Mouse (Mus musculus) testis, postnatal 10 days (tissue): ENCODE measurements around the gene Tex264.
A peak's percentile ranks its signal among the peaks of the same experiment; 100 is the strongest.

Source experiments
- DNase-seq: peaks from one replicate; pipeline ENCODE4 v3.0.0; 2021; ENCODE audit warnings: low spot score

Tex264 gene

DNA sequence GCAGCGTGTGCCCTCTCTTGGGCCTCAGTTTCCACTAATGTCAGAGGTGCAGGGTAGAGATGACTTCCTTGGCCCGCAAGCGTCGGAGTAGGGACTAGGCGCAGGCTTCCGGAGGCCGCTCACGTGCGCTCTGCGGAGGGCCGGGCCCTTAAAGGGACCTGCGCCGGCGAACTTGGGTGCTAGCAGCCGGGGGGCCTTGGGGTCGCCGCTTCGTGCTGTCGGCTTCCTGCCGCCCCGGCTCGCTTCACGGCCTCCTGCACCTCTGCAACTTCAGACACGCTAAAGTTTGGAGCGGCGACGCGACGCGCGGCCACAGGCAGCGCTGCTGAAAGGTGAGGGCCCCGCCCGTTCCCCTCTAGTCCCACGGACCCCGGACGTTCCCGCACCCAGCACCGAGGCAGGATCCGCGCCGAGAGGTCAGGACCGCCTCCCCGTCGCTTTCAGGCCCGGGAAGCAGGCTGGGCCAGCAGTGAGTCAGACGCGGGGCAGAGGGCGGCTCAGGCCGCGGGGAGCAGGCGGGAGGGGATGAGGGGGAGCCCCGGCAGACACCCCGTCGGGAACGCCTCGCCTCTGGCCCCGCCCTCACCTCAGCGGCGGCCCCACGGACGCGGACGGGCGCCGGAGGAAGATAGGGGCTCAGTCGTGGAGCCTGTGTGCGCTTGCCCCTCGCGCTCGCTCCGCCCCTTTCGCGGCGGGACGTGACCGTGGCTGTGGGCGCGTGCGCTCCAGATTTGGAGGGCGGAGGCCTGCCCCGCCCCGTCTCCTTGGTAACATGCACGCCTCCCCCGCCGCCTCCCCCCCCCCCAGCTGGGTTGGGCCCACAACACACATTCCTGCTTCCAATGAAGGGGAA lies at the start of gene Tex264:
Gene Tex264, minus strand, starts transcription at position 679 of the 853 bp plus-strand sequence.
- peak; percentile 91 for DNase-seq

DNA sequence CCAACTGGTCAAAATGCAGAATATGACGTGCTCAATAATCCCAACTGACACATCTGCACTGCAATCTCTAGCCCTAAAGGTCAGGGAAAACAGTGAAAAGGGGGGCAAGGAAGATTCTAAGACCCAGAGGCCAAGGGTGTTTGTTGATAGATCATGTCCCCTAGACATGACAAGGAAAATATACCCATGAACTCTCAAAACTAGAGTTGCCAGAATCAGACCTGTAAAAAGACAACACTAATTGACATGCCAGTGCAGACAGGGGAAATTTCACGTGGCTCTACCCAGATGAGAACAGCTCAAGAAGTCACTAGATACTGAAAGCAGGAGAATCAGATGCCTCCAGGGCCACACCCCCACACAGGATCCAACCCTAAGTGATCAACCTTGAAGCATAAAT lies 48.0 kb upstream of the Tex264 start:
- DNase-seq: no peak

DNA sequence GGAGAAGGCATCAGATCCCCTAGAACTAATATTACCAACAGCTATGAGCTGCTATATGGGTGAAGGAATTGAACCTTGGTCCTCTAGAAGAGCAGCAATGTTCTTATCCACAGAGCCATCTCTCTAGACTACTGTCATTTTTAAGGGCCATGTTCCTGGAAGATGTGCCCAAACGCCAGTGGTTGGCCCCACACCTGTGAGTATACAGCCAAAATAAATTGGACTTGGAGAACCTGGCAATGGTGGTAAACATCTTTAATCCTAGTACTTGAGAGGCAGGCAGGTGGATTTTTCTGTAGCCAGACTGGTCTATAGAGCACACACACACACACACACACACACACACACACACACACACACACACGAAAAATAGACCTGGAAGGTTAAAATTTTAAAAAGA lies 43.7 kb upstream of the Tex264 start:
- DNase-seq: no peak

DNA sequence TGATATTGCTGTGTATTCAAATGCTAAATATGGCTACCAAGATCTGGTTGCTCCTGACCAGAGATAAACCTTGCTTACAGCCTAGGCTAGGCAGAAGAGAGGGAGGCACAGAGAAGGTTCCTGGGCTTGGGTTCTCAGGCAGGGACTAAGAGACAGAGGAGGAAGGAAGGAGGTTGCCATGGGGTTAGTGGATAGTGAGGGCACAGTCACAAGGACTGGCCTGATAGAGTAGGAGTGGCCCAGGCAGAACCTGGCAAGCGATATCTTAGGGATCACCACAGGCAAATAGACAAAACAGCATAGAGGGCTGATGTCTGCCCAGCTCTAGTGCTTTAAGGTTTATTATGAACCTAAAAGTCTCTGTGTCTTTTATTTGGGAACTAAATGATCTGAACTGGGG lies 41.2 kb upstream of the Tex264 start:
- DNase-seq: no peak

DNA sequence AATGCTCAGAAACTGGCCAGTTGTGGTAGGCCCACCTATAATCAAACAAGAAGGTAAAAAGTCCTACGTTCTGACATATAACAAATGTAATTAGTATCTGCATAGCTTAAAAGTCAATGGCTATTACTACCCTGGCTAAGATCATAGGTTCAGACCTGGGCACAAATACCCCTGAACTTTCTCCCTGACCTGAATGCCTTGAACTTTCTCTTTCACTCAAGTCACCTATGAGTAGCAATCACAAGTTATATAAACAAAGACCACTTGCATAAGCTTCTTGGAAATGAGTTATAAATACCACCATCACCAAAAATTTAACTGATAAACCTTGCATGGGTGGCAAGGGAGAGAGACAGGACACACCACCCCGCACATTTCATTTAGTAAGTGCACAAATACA lies 39.7 kb upstream of the Tex264 start:
- DNase-seq: no peak

DNA sequence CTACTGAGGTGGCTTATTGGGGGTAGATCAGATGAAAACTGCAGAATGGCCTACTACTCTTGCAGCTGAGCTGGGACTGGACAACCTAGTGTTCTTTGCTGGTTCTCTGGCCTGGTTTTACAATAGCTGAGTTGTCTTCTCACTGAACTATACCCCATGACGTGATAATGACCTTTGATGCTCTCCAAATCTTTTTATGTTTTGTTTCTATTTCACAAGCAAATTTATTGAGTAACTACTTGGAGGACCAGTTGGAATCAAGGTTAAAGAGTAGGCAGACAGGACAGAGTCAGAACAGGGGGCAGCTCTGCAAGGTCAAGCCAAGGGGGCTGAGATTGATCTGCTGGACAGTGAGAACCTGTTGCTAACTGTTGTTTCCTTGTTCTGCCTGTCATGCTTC lies 39.1 kb upstream of the Tex264 start:
- DNase-seq: no peak

DNA sequence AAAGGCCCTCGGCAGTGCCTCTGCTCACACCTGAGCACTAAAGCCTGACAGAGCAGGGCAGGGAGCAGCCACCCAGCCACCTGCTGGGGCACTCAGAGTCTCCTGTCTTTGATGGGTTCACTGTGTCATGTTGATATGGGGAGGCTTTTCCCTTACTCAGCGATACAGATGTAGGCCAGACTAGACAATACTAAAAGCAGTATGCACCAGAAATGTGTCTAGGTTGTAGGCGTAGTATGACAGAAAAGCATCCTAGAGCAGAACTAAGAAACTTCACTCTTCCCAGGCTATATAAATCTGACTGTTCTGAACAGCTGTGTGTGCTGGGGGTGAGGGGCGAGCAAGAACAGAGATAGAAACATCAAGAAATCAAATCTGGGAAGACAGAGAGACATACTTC lies 31.0 kb upstream of the Tex264 start:
- DNase-seq: no peak

DNA sequence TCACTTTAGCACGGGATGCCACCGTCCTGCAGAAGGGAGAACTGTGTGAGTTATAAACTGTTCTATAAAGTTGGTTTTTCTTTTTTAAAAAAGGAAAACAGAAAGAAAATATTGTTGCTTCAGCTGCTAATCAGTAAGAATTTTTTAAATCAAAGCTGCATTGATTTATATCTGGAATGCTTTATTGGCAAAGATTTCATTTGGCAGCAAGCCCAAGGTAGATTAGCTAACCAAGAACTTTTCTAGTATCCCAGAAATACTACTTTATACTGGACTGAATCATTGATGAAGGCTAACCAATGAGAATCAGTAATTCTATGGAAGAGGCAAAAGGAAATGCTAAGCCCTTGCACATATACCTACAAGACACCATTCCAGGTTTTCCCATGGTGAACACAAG lies 30.5 kb upstream of the Tex264 start:
- no peak for DNase-seq

DNA sequence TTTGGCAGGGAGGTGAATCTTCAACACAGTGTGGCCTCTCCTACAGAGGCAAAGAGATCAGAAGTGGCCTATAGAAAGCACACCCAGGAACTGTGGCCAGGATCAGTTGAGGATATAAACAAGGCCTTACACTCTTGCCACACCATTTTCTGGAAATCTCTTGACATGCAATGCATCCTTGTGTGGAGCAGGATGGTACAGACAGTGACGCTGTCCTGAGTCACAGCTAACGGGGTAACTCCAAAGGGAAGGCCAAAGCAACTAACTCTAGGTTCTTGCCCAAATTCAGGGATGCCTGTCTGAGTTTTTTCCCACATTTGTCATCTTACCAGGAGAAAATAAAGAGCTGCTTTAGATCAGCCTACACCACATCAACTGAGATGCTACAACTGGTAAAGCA lies 26.7 kb upstream of the Tex264 start:
- DNase-seq: no peak

DNA sequence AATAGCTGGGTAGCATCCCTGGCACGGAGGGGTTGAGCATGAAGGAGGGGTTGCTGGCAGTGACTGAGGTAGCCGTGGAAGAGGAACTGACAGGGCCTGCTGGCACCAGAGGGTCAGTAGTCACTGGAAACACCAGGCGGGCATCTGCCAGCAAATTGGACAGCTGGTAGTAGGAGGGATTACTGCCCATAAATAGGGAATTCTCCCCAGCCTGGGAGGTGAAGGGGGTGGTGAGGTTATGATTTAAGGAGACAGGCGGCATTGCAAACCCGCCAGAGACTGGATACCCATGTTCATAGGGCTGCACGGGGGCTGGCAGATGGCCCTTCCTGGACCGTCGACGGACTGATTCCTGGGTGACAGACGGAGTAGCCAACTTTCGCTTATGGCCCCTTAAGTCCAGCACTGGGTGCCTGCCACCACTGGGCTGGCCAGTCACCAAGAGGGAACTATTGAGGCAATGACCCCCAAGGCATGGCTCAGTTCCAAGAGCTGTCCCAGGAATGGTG lies 7.3 kb upstream of the Tex264 start:
- no peak for DNase-seq

DNA sequence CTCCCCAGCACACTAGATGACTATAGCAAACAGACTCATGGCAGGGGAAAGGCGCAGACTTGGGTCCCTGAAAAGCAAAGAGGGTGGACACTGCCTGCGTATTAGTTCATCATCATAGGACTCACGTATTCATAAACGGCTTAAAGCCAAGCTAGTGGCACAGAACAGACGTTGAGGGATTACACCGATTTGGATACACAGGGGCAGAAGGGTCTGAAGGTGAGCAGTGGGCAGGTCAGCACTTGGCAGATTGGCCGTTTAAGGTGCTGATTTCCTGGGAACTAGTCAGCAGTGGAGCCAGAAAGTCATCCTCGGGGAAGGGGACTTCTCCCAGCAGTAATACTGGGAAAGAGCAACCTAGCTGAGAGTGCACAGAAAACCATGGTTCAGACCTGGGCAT lies 3.1 kb upstream of the Tex264 start:
- no peak for DNase-seq

DNA sequence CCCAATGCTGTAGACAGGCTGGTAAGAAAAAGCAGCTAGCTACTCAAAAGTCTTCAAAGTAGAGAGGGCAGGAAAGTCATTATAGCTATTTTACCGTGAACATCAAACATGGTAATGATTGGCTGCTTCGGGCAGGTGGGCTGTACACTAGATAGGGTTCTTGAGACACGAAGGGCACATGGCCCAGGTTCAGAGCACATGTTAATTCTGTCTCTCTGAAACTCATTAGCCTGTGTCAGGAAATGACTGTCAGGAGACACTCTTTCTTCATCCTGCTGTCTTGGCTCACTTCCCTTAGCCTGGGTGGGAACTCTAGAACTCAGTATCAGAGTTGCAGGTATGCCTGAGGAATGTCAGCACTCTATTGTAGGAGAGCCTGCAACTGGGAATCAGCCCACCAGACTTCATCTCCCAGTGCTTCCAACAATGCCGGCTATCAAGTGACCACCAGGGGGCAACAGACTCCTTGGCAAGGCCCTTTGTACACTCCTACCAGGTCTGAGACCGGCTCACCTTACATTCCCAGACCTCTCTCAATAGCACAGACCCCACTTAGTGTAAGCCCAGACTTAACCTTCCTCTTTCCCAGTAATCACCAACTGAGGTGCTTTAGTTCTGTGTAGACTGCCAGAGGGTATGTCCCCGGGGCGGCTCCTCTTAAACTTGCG lies 1.4 kb upstream of the Tex264 start:
- DNase-seq: peak; percentile 80

DNA sequence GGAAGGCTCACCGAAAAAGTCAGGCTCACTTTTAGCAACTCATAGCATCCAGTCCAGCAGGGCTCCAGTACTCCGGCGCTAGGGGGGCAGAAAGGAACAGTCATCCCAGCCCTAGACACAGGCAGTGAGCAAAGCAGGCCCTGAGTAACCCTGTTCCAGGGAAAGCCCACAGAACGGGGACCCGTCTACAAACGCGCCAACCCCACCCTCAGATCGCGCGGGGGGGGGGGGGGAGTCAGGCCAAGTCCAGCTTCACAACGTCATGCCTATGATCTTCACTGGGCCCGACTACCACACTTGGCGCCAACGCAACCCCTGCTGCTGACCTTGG lies 844 bp downstream of the Tex264 start:
- DNase-seq: no peak

DNA sequence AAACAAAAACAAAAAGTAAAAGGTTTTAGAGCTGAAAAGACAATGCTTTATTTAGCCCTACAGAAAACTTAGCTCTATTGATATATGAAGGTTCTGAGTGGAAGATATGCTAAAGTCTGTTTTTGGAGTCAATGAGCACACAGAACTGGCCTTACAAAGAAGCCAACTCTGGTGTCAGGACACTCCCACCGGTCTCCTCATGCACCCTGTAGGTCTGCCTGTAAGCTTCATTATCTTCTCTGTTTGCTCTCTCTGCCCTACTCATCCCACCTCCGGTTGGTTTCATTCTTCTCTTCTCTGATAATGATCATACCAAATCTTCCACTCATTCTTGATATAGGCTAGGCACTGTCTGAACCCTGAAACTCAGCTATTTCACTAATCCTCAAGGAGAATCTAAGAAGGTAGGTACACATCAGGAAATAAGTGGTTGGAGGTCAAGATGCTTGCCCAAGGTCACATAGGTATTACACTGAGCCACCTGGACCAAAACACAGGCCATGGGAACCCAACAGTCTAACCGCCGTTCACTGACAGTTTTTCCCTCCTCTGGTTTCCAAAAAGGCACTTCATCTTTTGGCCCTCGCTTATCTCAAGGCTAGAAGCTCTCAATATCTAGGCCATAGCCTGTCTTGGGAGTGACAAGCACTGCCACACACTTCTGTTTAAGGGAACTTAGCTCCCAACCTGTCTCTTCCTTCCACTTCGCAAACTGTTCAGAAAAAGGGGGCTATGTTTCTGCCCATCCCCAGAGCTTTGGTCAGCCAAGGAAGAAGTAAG lies 1.4 kb downstream of the Tex264 start:
- no peak for DNase-seq

DNA sequence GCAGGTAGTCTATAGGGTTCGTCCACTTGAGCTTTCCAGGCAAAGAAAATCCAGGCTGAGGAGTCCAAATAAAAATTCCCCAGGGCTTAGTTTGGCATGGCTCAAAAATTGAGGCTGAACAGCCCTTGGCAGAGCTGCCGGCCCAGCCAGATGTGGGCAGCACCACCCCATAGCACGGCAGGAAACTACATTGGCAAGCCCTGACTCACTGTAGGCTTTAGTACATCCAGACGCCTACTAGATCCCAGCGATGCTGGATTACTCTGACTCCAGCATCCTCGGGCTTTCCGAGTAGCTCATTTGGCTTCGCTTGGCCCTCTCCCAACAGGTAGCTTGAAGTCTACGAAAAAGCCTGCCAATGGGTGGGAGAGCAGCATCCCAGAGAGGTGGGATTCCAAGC lies 4.7 kb downstream of the Tex264 start:
- DNase-seq: no peak

DNA sequence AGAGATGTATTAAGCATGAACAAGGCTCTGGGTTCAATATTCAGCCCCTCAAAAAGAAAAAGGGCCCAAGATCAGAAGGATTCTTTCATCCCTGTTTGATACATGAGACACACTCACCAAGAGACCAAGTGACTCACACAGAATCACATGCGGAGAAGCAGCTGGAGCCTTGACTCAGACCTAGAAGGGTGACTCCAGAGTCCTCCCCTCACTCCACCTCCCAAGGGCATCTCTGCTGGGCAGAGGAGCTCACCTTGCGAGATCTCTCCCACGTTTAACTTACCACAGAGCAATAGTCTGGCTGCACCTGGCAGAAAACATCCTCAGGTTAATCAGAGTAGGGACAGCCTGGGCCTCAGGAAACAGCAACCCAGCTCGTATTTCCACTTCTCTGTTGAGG lies 7.5 kb downstream of the Tex264 start:
- DNase-seq: no peak

DNA sequence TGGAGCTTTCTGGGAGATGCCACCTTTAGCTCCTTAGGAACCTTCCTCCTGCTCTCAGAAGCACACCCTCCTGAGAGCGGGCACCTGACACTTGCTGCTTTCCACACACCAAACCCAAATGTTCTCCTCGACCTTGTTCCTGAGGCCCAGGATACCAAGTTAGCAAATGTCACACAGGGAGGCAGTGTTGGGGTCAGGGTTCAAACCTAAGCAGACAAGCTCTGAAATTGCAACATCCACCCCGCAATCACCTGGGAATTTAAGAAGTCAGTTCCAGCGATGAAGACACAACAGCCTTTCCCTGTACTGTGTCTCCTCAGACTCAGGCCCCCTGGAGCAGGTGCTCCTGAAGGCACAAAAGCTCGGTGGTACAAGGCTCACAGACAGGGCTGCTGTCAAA lies 8.0 kb downstream of the Tex264 start:
- no peak for DNase-seq

DNA sequence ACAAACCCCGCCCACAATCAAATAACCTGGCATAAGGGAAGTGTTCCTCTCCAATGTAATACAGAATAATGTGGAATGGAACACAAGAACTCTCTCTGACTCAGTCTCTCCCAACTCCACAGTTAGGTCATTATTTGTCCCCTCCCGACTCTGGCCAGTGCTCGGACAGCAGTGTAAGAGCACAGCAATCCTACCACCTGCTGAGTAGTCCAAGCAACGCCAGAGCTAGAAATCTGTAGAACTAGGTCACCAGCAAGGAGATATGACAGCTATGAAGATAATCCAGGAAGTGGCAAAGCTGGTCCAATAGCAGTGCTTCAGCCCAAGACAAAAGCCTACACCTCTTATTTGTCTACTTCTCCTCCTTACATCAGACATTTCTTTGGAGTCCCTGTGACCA lies 9.2 kb downstream of the Tex264 start:
- no peak for DNase-seq

DNA sequence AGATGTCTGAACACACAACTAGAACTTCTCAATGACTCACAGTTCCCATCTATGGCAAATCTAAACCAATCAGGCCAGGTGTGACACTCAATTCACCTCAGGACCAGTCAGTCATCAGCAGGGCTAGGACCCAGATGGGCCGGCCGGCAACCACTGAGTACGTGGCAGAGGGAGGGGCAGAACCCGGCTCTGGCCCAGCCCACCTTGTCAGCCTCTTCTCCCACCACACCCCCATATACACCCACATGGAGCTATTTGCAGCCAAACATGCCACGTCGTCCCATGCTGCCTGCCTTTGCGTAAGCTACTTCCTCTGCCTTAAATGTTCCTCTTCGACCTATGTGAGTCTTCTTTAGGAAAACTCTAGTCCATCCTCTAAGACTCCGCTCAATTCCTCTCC lies 9.8 kb downstream of the Tex264 start:
- no peak for DNase-seq

DNA sequence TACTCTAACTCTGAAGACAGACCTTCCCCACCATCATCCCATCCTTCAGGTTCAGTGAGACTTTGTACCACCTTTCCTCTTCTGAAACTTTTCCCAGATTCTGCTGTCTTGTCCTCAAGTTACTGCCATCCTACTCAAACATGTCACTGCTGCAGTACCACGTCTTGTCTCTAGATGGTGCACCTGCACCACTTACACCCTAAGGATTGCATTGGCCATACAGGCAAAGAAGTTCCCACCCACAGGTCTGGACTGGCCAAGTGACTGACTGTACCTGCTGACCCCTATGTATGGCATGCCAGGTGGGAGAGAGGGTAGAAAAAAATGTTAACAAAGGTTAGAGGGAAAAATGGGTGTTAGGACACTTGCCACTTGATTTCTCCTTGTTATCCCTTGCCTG lies 10.2 kb downstream of the Tex264 start:
- peak; percentile 85 for DNase-seq

DNA sequence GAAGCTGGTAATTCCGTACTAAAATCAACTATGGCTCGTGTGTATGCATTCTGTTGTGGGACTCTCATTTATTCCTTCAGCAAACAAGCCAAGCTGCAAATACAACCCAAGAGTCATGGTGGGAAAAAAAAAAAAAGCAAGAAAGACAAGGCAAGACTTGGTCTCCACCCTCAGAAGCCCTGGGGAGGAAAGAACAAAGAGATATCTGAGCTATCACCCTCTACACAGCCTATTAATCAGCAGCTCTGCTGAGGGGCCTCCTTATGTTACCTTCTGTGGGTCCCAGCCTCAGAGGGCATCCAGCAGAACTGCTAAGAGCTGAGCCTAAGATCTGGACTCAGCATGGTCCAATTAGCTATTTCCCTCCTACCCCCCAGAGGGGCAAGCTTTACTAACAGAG lies 11.9 kb downstream of the Tex264 start:
- DNase-seq: no peak

DNA sequence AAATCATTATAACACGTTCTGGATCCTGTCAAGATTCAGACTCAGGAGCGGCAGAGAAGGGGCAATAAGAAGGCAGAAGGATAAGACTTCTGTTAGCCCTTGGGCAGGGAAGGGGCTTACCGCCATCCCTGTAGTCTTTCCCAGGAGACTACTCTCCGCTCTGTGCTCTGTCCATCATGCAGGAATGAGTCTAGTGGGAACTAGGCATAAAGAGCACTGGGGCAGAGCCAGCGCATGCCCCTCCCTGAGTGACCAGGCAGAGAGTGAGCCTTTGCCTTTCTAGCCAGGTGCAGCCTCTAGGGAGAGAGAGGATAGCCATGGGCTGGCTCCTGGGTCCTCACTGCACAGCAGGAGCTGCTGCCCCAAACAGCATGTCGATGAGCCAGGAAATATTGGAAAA lies 20.9 kb downstream of the Tex264 start:
- DNase-seq: no peak

DNA sequence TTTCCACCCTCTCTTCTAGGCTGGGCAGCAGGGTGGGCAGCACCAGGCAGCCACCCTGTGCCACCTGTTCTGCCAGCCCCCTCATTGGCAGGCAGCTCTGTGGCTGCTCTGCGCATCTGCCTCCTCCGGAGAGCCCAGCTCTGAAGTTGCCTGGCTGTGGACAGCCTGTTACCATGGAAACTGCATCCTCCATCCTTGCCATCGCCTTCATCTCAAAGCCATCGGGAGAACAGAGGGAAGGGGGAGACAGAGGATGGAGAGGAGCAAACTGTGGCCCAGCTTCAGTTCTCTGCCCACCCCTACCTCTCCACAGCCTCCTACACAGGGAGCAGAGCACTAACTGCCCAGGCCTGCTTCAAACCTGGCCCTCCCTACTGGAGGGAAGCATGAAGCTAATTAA lies 21.3 kb downstream of the Tex264 start:
- DNase-seq: no peak
